8 mouse cellular contexts compared by ENCODE assay signal in genomic region chr16:16584409-16585032, GRCm38 (mm10). TPM values are rescaled to one million over a fixed set of nuclear protein-coding genes. Genes with fewer than 3 reads are reported as not detected.
DNase-seq lines count a peak whose midpoint lies in the region; ATAC-seq and TF ChIP-seq lines count a peak whose summit lies in the region.

No protein-coding gene starts in this region.

- peak; percentile 100 for ATAC-seq in granulocyte monocyte progenitor cell, adult 5-6 weeks (replicated peaks; ENCODE audit: poor library complexity, severe bottlenecking)
- ATAC-seq in limb, embryonic 11.5 days (ENCODE audit: insufficient number of reproducible peaks, low FRiP score, low TSS enrichment, low read depth), result no peak; the same call in 1 of the 2 replicates
- peak; percentile 89 for ATAC-seq in midbrain, postnatal 0 days (ENCODE audit: low FRiP score)

- H3K9ac ChIP-seq in limb, embryonic 11.5 days (ENCODE audit: low read length), result no peak overlapping the region
- no peak overlapping the region for H3K9ac ChIP-seq in midbrain, postnatal 0 days (replicated peaks; ENCODE audit: low read length, poor library complexity, severe bottlenecking)

- no peak overlapping the region for H3K27ac ChIP-seq in limb, embryonic 11.5 days (replicated peaks; ENCODE audit: low read depth, low read length)
- no peak overlapping the region for H3K27ac ChIP-seq in midbrain, postnatal 0 days (ENCODE audit: low read depth, low read length)

- 75% methylated on average over 4 of the region's 4 CpGs for WGBS in limb, embryonic 11.5 days
- 61% methylated on average over 4 of the region's 4 CpGs for WGBS in midbrain, postnatal 0 days

- no peaks in the 10 kb centered on the region for H3K27me3 ChIP-seq in limb, embryonic 11.5 days (ENCODE audit: control insufficient read depth, insufficient read depth, low read length)
- no peaks in the 10 kb centered on the region for H3K27me3 ChIP-seq in midbrain, postnatal 0 days (ENCODE audit: insufficient read depth, low read length)

- no peaks in the 10 kb centered on the region for H3K4me1 ChIP-seq in limb, embryonic 11.5 days (ENCODE audit: control insufficient read depth, insufficient read depth, low read length)
- H3K4me1 ChIP-seq in midbrain, postnatal 0 days (ENCODE audit: insufficient read depth, low read length), result no peaks in the 10 kb centered on the region

- TF ChIP-seq CTCF in midbrain, postnatal 0 days (IDR thresholded peaks at IDR 0.05), result peak; percentile 95

- no peaks in the 10 kb centered on the region for H3K36me3 ChIP-seq in limb, embryonic 11.5 days (ENCODE audit: control insufficient read depth, insufficient read depth, low read length)
- H3K36me3 ChIP-seq in midbrain, postnatal 0 days (ENCODE audit: insufficient read depth, low read length), result no peaks in the 10 kb centered on the region

- no peaks in the 10 kb centered on the region for H3K9me3 ChIP-seq in limb, embryonic 11.5 days (ENCODE audit: control insufficient read depth, low read length)
- no peaks in the 10 kb centered on the region for H3K9me3 ChIP-seq in midbrain, postnatal 0 days (ENCODE audit: low read length)

- H3K4me3 ChIP-seq in limb, embryonic 11.5 days (ENCODE audit: low read depth, low read length), result no peak overlapping the region
- H3K4me3 ChIP-seq in midbrain, postnatal 0 days (ENCODE audit: low read depth, low read length), result no peak overlapping the region

- H3K4me2 ChIP-seq in limb, embryonic 11.5 days (ENCODE audit: low read depth, severe bottlenecking), result no peak overlapping the region
- H3K4me2 ChIP-seq in midbrain, postnatal 0 days (ENCODE audit: low read depth, low read length, poor library complexity, severe bottlenecking), result no peak overlapping the region

- peak; percentile 72 for DNase-seq in urinary bladder, postnatal 14 days (ENCODE audit: low spot score)
- no peak for DNase-seq in urinary bladder, adult 2 months (ENCODE audit: low spot score)
- peak; percentile 91 for DNase-seq in embryo, embryonic 10 days (ENCODE audit: low spot score)
- DNase-seq in kidney, adult 18-20 months, result peak; percentile 72
- peak; percentile 86 for DNase-seq in limb, embryonic 11.5 days (ENCODE audit: low spot score)
- peak; percentile 89 for DNase-seq in midbrain, postnatal 0 days (ENCODE audit: low spot score)
- peak; percentile 29 to 30 for DNase-seq in spleen, postnatal 36 days (ENCODE audit: low spot score in 2 of 2)

RNA-seq across cellular contexts. Expression of gene Fgd4, which starts 15.8 kb away (rescaled TPM):
- polyA plus RNA-seq in urinary bladder, adult 2 months (2012; rRNA removed), result 4.9 and 6.2 TPM in 2 replicates
- 18.9 and 26.8 TPM in 2 replicates for total RNA-seq in granulocyte monocyte progenitor cell, adult 5-6 weeks (2014; fragmentation: Nextera tagmentation)
- total RNA-seq in granulocyte monocyte progenitor cell, adult 5-6 weeks (2017), result 36.9 and 38.8 TPM in 2 replicates
- 10.1 and 10.2 TPM in 2 replicates for polyA plus RNA-seq in limb, embryonic 11.5 days (2014; fragmentation: Nextera tagmentation; extraction: Ambion mirVana)
- 36.3 and 38.1 TPM in 2 replicates for total RNA-seq in midbrain, postnatal 0 days (2014; rRNA removed)
- polyA plus RNA-seq in midbrain, postnatal 0 days (2015; fragmentation: Nextera tagmentation; extraction: Ambion mirVana), result 9.2 and 11.7 TPM in 2 replicates
